ENCODE assay signal across 8 mouse cellular contexts in the genomic region with DNA sequence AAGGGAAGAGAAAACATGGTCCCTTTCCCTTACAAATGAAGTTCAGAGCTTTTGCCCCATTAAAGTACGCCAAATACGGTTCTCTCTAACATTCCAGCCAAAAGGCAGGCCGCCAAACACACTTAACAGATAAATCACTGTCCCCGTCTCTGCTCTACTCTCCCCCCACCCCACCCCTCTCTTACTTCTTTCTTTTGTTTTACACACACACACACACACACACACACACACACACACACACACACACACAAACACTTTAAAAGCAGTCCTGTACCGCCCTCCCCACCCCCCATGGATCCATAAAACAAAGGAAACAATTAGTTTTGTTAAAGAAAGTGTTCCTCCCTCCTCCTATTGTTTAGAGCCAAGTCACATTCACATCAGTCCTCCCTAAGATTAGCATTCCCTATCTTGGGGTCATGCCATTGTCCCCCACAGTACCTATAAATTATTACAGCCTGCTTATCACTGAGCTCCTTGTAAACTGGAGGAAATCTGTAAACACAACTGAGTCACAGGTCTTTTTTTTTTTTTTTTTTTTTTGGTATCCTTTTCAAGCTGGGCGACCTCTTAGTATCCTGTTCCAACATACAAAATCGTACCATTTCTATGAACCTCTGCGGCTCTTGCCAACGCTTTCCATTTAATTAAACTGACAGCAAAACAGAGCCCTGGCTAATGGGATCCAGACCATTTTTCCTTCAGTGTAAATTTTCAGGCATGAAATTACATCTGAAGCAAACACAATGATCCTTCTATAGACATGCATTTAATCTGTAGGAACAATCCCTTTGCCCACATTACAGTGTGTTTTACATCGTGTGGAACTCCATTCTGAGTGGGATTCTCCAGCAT.
DNase-seq lines count a peak whose midpoint lies in the region; ATAC-seq lines count a peak whose summit lies in the region.

No protein-coding gene starts in this region.

- no peak for ATAC-seq in monocyte, adult 5-6 weeks (replicated peaks; ENCODE audit: insufficient number of reproducible peaks, low FRiP score, low TSS enrichment, poor library complexity, severe bottlenecking)

- DNase-seq in adrenal gland, adult (ENCODE audit: inconsistent age in 2 of 2, low spot score in 1 of 2) = peak; percentile 26 to 73
- DNase-seq in adrenal gland, postnatal 4 days (ENCODE audit: low spot score in 2 of 2) = no peak
- peak; percentile 23 for DNase-seq in right cerebral cortex, postnatal 4 days
- DNase-seq in right cerebral cortex, postnatal 25 days = no peak
- peak; percentile 88 for DNase-seq in kidney, postnatal 10 days
- DNase-seq in ovary, postnatal 14 days (ENCODE audit: low spot score) = peak; percentile 70
- no peak for DNase-seq in layer of hippocampus, adult 9-10 months (ENCODE audit: low spot score)

Comparison
In these comparisons a context has a peak if more than half of its experiments do, and no peak if none do; other contexts are left out.
1. DNase-seq: peak in adrenal gland, adult (2 of 2), right cerebral cortex, postnatal 4 days (single experiment), kidney, postnatal 10 days (single experiment) and ovary, postnatal 14 days (single experiment); none in adrenal gland, postnatal 4 days (0 of 2), right cerebral cortex, postnatal 25 days (single experiment) and layer of hippocampus, adult 9-10 months (single experiment).